Mouse (Mus musculus) neural tube, embryonic 13.5 days (tissue): ENCODE measurements around the gene Myo1f. TPM values are rescaled to one million over a fixed set of nuclear protein-coding genes. Genes with fewer than 3 reads are reported as not detected.
"Not testable (repeated sequence)": the region's sequence is repeated elsewhere in the genome, so short reads cannot be mapped to it uniquely, and the experiment has no call there.

Experiments
- ATAC-seq: fragments of 200-750 bp; cut with Nextera tagmentation; 2 replicates; pipeline ENCODE4 v1.8.0; 2017; ENCODE audit warnings: low read depth, mild to moderate bottlenecking, moderate TSS enrichment, moderate library complexity
- H3K27ac ChIP-seq: fragments of 300-500 bp; sonication (generic); replicated peaks from 2 replicates; pipeline ENCODE4 v1.5.1; 2015; ENCODE audit warnings: moderate library complexity, mild to moderate bottlenecking, inconsistent platforms
- H3K27me3 ChIP-seq: fragments of 300-500 bp; sonication (generic); 2 replicates; pipeline ENCODE4 v1.6.1; 2015; ENCODE audit warnings: mild to moderate bottlenecking, inconsistent platforms
- H3K36me3 ChIP-seq: fragments of 300-500 bp; sonication (generic); 2 replicates; pipeline ENCODE4 v1.6.1; 2015; ENCODE audit warnings: mild to moderate bottlenecking, inconsistent platforms
- H3K4me1 ChIP-seq: fragments of 300-500 bp; sonication (generic); replicated peaks from 2 replicates; pipeline ENCODE4 v1.6.1; 2015; ENCODE audit warnings: inconsistent platforms
- H3K4me2 ChIP-seq: fragments of 300-500 bp; sonication (generic); 2 replicates; pipeline ENCODE4 v1.6.1; 2015; ENCODE audit warnings: inconsistent platforms, mild to moderate bottlenecking, moderate library complexity
- H3K4me3 ChIP-seq: fragments of 300-500 bp; sonication (generic); 2 replicates; pipeline ENCODE4 v1.5.1; 2015; ENCODE audit warnings: mild to moderate bottlenecking, inconsistent platforms
- H3K9ac ChIP-seq: fragments of 300-500 bp; sonication (generic); 2 replicates; pipeline ENCODE4 v1.6.1; 2015; ENCODE audit warnings: moderate library complexity, mild to moderate bottlenecking, inconsistent platforms
- H3K9me3 ChIP-seq: fragments of 300-500 bp; sonication (generic); 2 replicates; pipeline ENCODE4 v1.6.1; 2016; ENCODE audit warnings: inconsistent platforms
- WGBS: fragments of 180-500 bp; shearing (Covaris S2); methylation state at CpG from one replicate; pipeline ENCODE4 v1.1.7; 2015; 5-methylcytosine and 5-hydroxymethylcytosine counted together
- polyA plus RNA-seq: library from polyadenylated mRNA; unstranded; fragments of >200 nt; fragmentation: Nextera tagmentation; extraction: Ambion mirVana; gene quantifications from 2 replicates; pipeline ENCODE4 v1.2.1, GENCODE M21; 2015

The Myo1f gene
- polyA plus RNA-seq, 1 experiment from 2014 or later: 3.7 TPM

- 93% methylated on average over 5 of the region's 5 CpGs for WGBS
- no peak for ATAC-seq
- H3K4me3 ChIP-seq: no peak overlapping the region
- no peaks in the 10 kb centered on the region for H3K4me1 ChIP-seq
- no peak overlapping the region for H3K4me2 ChIP-seq
- no peaks in the 10 kb centered on the region for H3K27me3 ChIP-seq
- 0 out of 2 replicates have a peak, but pooled peaks cover 9% of the 10 kb centered on the region for H3K9me3 ChIP-seq
- no peak overlapping the region for H3K9ac ChIP-seq
- H3K36me3 ChIP-seq: no peaks in the 10 kb centered on the region
- H3K27ac ChIP-seq: no peak overlapping the region
These were observed 43.0 kb downstream of the Myo1f start for GRCm38 (mm10) chr17:33598506-33598905.

- 0 out of 2 replicates have a peak, but pooled peaks cover 9% of the 10 kb centered on the region for H3K9me3 ChIP-seq
- H3K27ac ChIP-seq: no peak overlapping the region
- H3K4me3 ChIP-seq: no peak overlapping the region
- H3K4me1 ChIP-seq: no peaks in the 10 kb centered on the region
- H3K36me3 ChIP-seq: no peaks in the 10 kb centered on the region
- no peak overlapping the region for H3K9ac ChIP-seq
- H3K27me3 ChIP-seq: no peaks in the 10 kb centered on the region
- no peak overlapping the region for H3K4me2 ChIP-seq
- ATAC-seq: no peak
- 86% methylated on average over 8 of the region's 8 CpGs for WGBS
These were observed 44.4 kb downstream of the Myo1f start for GRCm38 (mm10) chr17:33599836-33600475.

- 83% methylated on average over 3 of the region's 3 CpGs for WGBS
- H3K4me3 ChIP-seq: no peak overlapping the region
These were observed 45.3 kb downstream of the Myo1f start for GRCm38 (mm10) chr17:33600831-33601230.

GRCm38 (mm10) chr17:33601947-33602346 is 46.4 kb downstream of the Myo1f start:
- WGBS: 83% methylated on average over 12 of the region's 12 CpGs
- Histone ChIP-seq H3K27ac (no peak overlapping the region), H3K4me2 (no peak overlapping the region), H3K9ac (no peak overlapping the region), H3K4me1 (no peaks in the 10 kb centered on the region), H3K4me3 (no peak overlapping the region), H3K9me3 (0 out of 2 replicates have a peak, but pooled peaks cover 9% of the 10 kb centered on the region), H3K36me3 (no peaks in the 10 kb centered on the region), H3K27me3 (no peaks in the 10 kb centered on the region)
- no peak for ATAC-seq

More at GRCm38 (mm10) chr17:33600831-33601230, 45.3 kb downstream of the Myo1f start:
- H3K27me3 ChIP-seq: no peaks in the 10 kb centered on the region
- ATAC-seq: no peak
- H3K9me3 ChIP-seq: 0 out of 2 replicates have a peak, but pooled peaks cover 9% of the 10 kb centered on the region
- no peak overlapping the region for H3K9ac ChIP-seq
- no peaks in the 10 kb centered on the region for H3K36me3 ChIP-seq
- no peaks in the 10 kb centered on the region for H3K4me1 ChIP-seq
- no peak overlapping the region for H3K27ac ChIP-seq
- H3K4me2 ChIP-seq: no peak overlapping the region

GRCm38 (mm10) chr17:33607273-33607672 is 51.8 kb downstream of the Myo1f start:
- H3K27ac ChIP-seq: no peak overlapping the region
- H3K36me3 ChIP-seq: no peaks in the 10 kb centered on the region
- ATAC-seq: no peak
- no peaks in the 10 kb centered on the region for H3K4me1 ChIP-seq
- H3K9me3 ChIP-seq: no peaks in the 10 kb centered on the region
- H3K27me3 ChIP-seq: no peaks in the 10 kb centered on the region
- no peak overlapping the region for H3K4me3 ChIP-seq
- no peak overlapping the region for H3K4me2 ChIP-seq
- no peak overlapping the region for H3K9ac ChIP-seq
- 92% methylated on average over 2 of the region's 2 CpGs for WGBS

GRCm38 (mm10) chr17:33610548-33610947 is 55.0 kb downstream of the Myo1f start:
- no peak for ATAC-seq
- no peaks in the 10 kb centered on the region for H3K36me3 ChIP-seq
- 84% methylated on average over 7 of the region's 7 CpGs for WGBS
- H3K9me3 ChIP-seq: no peaks in the 10 kb centered on the region
- H3K9ac ChIP-seq: no peak overlapping the region
- H3K27me3 ChIP-seq: no peaks in the 10 kb centered on the region
- no peak overlapping the region for H3K4me3 ChIP-seq
- no peak overlapping the region for H3K27ac ChIP-seq
- no peaks in the 10 kb centered on the region for H3K4me1 ChIP-seq
- no peak overlapping the region for H3K4me2 ChIP-seq

GRCm38 (mm10) chr17:33613726-33614125 is 58.2 kb downstream of the Myo1f start:
- WGBS: 85% methylated on average over 5 of the region's 5 CpGs

GRCm38 (mm10) chr17:33627281-33627680 is 71.8 kb downstream of the Myo1f start:
- no peaks in the 10 kb centered on the region for H3K9me3 ChIP-seq
- WGBS: 92% methylated on average over 3 of the region's 3 CpGs
- no peak overlapping the region for H3K4me2 ChIP-seq
- H3K9ac ChIP-seq: no peak overlapping the region
- H3K4me3 ChIP-seq: no peak overlapping the region
- peaks cover 26% of the 10 kb centered on the region for H3K4me1 ChIP-seq
- H3K27ac ChIP-seq: no peak overlapping the region
- ATAC-seq: no peak
- peaks cover 21% of the 10 kb centered on the region for H3K36me3 ChIP-seq
- H3K27me3 ChIP-seq: no peaks in the 10 kb centered on the region

More at GRCm38 (mm10) chr17:33613726-33614125, 58.2 kb downstream of the Myo1f start:
- not testable (repeated sequence) for H3K9ac ChIP-seq, H3K4me3 ChIP-seq, H3K9me3 ChIP-seq, ATAC-seq, H3K27me3 ChIP-seq, H3K4me2 ChIP-seq, H3K36me3 ChIP-seq, H3K4me1 ChIP-seq, H3K27ac ChIP-seq

GRCm38 (mm10) chr17:33628621-33629486 is 73.3 kb downstream of the Myo1f start, which contains the start of gene Zfp414:
TSS of gene Zfp414 (plus strand) at chr17:33629090.
- H3K27ac ChIP-seq: peak within 1 kb of the TSS; percentile 96
- H3K36me3 ChIP-seq: peaks cover 30% of the 10 kb centered on the region
- peak; percentile 96 for ATAC-seq
- H3K9me3 ChIP-seq: no peaks in the 10 kb centered on the region
- 3% methylated on average over 31 of the region's 35 CpGs for WGBS
- H3K4me2 ChIP-seq: peak within 1 kb of the TSS; percentile 67
- H3K4me3 ChIP-seq: peak within 1 kb of the TSS; percentile 55
- H3K27me3 ChIP-seq: no peaks in the 10 kb centered on the region
- H3K4me1 ChIP-seq: peaks cover 26% of the 10 kb centered on the region
- peak within 1 kb of the TSS; percentile 78 for H3K9ac ChIP-seq

- WGBS: 75% methylated on average over 12 of the region's 12 CpGs
- Histone ChIP-seq H3K9me3 (no peaks in the 10 kb centered on the region), H3K9ac (peak overlapping the region; percentile 78), H3K36me3 (peaks cover 35% of the 10 kb centered on the region), H3K27ac (peak overlapping the region; percentile 96), H3K27me3 (no peaks in the 10 kb centered on the region), H3K4me1 (peaks cover 26% of the 10 kb centered on the region), H3K4me3 (peak overlapping the region; percentile 55), H3K4me2 (peak overlapping the region; percentile 67)
- ATAC-seq: peak; percentile 21
These were observed 74.1 kb downstream of the Myo1f start for GRCm38 (mm10) chr17:33629487-33630125.

- H3K4me2 ChIP-seq: peak overlapping the region; percentile 67
- ATAC-seq: no peak
- H3K27ac ChIP-seq: no peak overlapping the region
- H3K9ac ChIP-seq: peak overlapping the region; percentile 78; the same call in 1 of the 2 replicates
- no peaks in the 10 kb centered on the region for H3K27me3 ChIP-seq
- H3K36me3 ChIP-seq: peaks cover 39% of the 10 kb centered on the region
- H3K4me1 ChIP-seq: peaks cover 26% of the 10 kb centered on the region
- 84% methylated on average over 13 of the region's 13 CpGs for WGBS
- H3K9me3 ChIP-seq: no peaks in the 10 kb centered on the region
- H3K4me3 ChIP-seq: no peak overlapping the region
These were observed 74.8 kb downstream of the Myo1f start for GRCm38 (mm10) chr17:33630171-33630895.
